Mouse (Mus musculus): Measurements from ENCODE around the gene Slc4a11.

Slc4a11 gene

GRCm38 (mm10) chr2:130697153-130697810 is at the start of gene Slc4a11:
Gene Slc4a11, minus strand, starts transcription at chr2:130697519.
- DNase-seq = no peak

- no peak for DNase-seq
Observed at GRCm38 (mm10) chr2:130743576-130743975, 46.3 kb upstream of the Slc4a11 start.

- no peak for DNase-seq
Observed at GRCm38 (mm10) chr2:130740096-130740495, 42.8 kb upstream of the Slc4a11 start.

GRCm38 (mm10) chr2:130738019-130738418 is 40.7 kb upstream of the Slc4a11 start:
- no peak for DNase-seq

- DNase-seq = no peak
Observed at GRCm38 (mm10) chr2:130735281-130735680, 38.0 kb upstream of the Slc4a11 start.

GRCm38 (mm10) chr2:130733444-130733843 is 36.1 kb upstream of the Slc4a11 start:
- no peak for DNase-seq

- no peak for DNase-seq
Observed at GRCm38 (mm10) chr2:130731855-130732254, 34.5 kb upstream of the Slc4a11 start.

GRCm38 (mm10) chr2:130730746-130731145 is 33.4 kb upstream of the Slc4a11 start:
- DNase-seq = no peak

GRCm38 (mm10) chr2:130728906-130729585 is 31.7 kb upstream of the Slc4a11 start:
- no peak for DNase-seq

- no peak for DNase-seq
Observed at GRCm38 (mm10) chr2:130727752-130728151, 30.4 kb upstream of the Slc4a11 start.

GRCm38 (mm10) chr2:130724369-130724768 is 27.1 kb upstream of the Slc4a11 start:
- DNase-seq = peak; percentile 48

- DNase-seq = no peak
Observed at GRCm38 (mm10) chr2:130717951-130718350, 20.6 kb upstream of the Slc4a11 start.

GRCm38 (mm10) chr2:130707057-130707456 is 9.7 kb upstream of the Slc4a11 start:
- no peak for DNase-seq

GRCm38 (mm10) chr2:130706602-130707001 is 9.3 kb upstream of the Slc4a11 start:
- no peak for DNase-seq

GRCm38 (mm10) chr2:130705178-130705577 is 7.9 kb upstream of the Slc4a11 start:
- no peak for DNase-seq

- DNase-seq = no peak
Observed at GRCm38 (mm10) chr2:130704040-130705001, 7.0 kb upstream of the Slc4a11 start.

- DNase-seq = no peak
Observed at GRCm38 (mm10) chr2:130697821-130698266, 525 bp upstream of the Slc4a11 start.

- DNase-seq = no peak
Observed at GRCm38 (mm10) chr2:130696700-130697152, 593 bp downstream of the Slc4a11 start.

GRCm38 (mm10) chr2:130693563-130693962 is 3.8 kb downstream of the Slc4a11 start:
- no peak for DNase-seq

- DNase-seq = no peak
Observed at GRCm38 (mm10) chr2:130689011-130689410, 8.3 kb downstream of the Slc4a11 start.

GRCm38 (mm10) chr2:130685426-130685825 is 11.9 kb downstream of the Slc4a11 start:
- DNase-seq = no peak

GRCm38 (mm10) chr2:130681531-130681930 is 15.8 kb downstream of the Slc4a11 start:
- DNase-seq = no peak

GRCm38 (mm10) chr2:130679899-130680298 is 17.4 kb downstream of the Slc4a11 start:
- no peak for DNase-seq

Data from cerebellum, adult 8-10 months (tissue).